Mouse (Mus musculus): ENCODE measurements at regions not wholly inside any gene's neighbourhood (a gene's known extent, or its start where the extent isn't known, plus 50 kb on each side); places are given as distances from the start of the nearest gene placed in this dataset.

- DNase-seq: peak; percentile 18 to 26
- intact Hi-C loops (cut with DNase I): loop anchor here (2.0 to 5.0 kb wide), 3 partner anchors 48 to 168 kb away; no protein-coding TSS in a partner anchor
Measured at GRCm38 (mm10) chr10:99409744-99410143, 146.7 kb downstream of the Dusp6 start.

GRCm38 (mm10) chr10:99410754-99411153 lies 147.7 kb downstream of the Dusp6 start:
- DNase-seq: no peak
- intact Hi-C loops (cut with DNase I): loop anchor here (5.0 kb wide), 2 partner anchors 47 to 167 kb away; no protein-coding TSS in a partner anchor

- intact Hi-C loops (cut with DNase I): loop anchor here (2.0 to 5.0 kb wide), 3 partner anchors 44 to 249 kb away; no protein-coding TSS in a partner anchor
- DNase-seq: no peak
Measured at GRCm38 (mm10) chr10:99413455-99413854, 150.4 kb downstream of the Dusp6 start.

- intact Hi-C loops (cut with DNase I): no loop called here
- no peak for DNase-seq
Measured at GRCm38 (mm10) chr10:99416271-99416670, 153.2 kb downstream of the Dusp6 start.

GRCm38 (mm10) chr10:99416896-99417479 lies 154.0 kb downstream of the Dusp6 start:
- DNase-seq: no peak
- intact Hi-C loops (cut with DNase I): no loop called here

GRCm38 (mm10) chr10:99417591-99417990 lies 154.6 kb downstream of the Dusp6 start:
- intact Hi-C loops (cut with DNase I): no loop called here
- DNase-seq: no peak

- intact Hi-C loops (cut with DNase I): no loop called here
- no peak for DNase-seq
Measured at GRCm38 (mm10) chr10:99418497-99418896, 155.5 kb downstream of the Dusp6 start.

- intact Hi-C loops (cut with DNase I): no loop called here
- DNase-seq: no peak
Measured at GRCm38 (mm10) chr10:99419532-99419931, 156.5 kb downstream of the Dusp6 start.

GRCm38 (mm10) chr10:99423406-99423805 lies 160.4 kb downstream of the Dusp6 start:
- intact Hi-C loops (cut with DNase I): loop anchor here (5.0 kb wide), 1 partner anchor 231 kb away; no protein-coding TSS in a partner anchor
- DNase-seq: no peak

- no peak for DNase-seq
- intact Hi-C loops (cut with DNase I): no loop called here
Measured at GRCm38 (mm10) chr10:99425265-99425664, 162.2 kb downstream of the Dusp6 start.

- intact Hi-C loops (cut with DNase I): no loop called here
- DNase-seq: no peak
Measured at GRCm38 (mm10) chr10:99430175-99430574, 167.1 kb downstream of the Dusp6 start.

- DNase-seq: peak in 1 of 2 experiments; percentile 18
Measured at GRCm38 (mm10) chr10:99430669-99431561, 167.9 kb downstream of the Dusp6 start.

GRCm38 (mm10) chr10:99437060-99437459 lies 174.0 kb downstream of the Dusp6 start:
- intact Hi-C loops (cut with DNase I): no loop called here
- DNase-seq: no peak

More at GRCm38 (mm10) chr10:99430669-99431561, 167.9 kb downstream of the Dusp6 start:
- intact Hi-C loops (cut with DNase I): no loop called here

- intact Hi-C loops (cut with DNase I): loop anchor here (5.0 kb wide), 2 partner anchors 108 to 173 kb away; no protein-coding TSS in a partner anchor
- no peak for DNase-seq
Measured at GRCm38 (mm10) chr10:99440169-99440568, 177.1 kb downstream of the Dusp6 start.

- DNase-seq: peak; percentile 73
- intact Hi-C loops (cut with DNase I): loop anchor here (5.0 kb wide), 2 partner anchors 109 to 174 kb away; no protein-coding TSS in a partner anchor
Measured at GRCm38 (mm10) chr10:99441014-99441413, 178.0 kb downstream of the Dusp6 start.

GRCm38 (mm10) chr10:99441931-99442330 lies 178.9 kb downstream of the Dusp6 start:
- no peak for DNase-seq
- intact Hi-C loops (cut with DNase I): loop anchor here (5.0 kb wide), 2 partner anchors 110 to 175 kb away; no protein-coding TSS in a partner anchor

- DNase-seq: no peak
- intact Hi-C loops (cut with DNase I): loop anchor here (5.0 kb wide), 2 partner anchors 111 to 176 kb away; no protein-coding TSS in a partner anchor
Measured at GRCm38 (mm10) chr10:99443453-99444170, 180.6 kb downstream of the Dusp6 start.

GRCm38 (mm10) chr10:99450714-99451625 lies 187.9 kb downstream of the Dusp6 start:
- intact Hi-C loops (cut with DNase I): no loop called here

GRCm38 (mm10) chr10:99451639-99452417 lies 188.8 kb downstream of the Dusp6 start:
- no peak for DNase-seq
- intact Hi-C loops (cut with DNase I): no loop called here

More at GRCm38 (mm10) chr10:99450714-99451625, 187.9 kb downstream of the Dusp6 start:
- DNase-seq: no peak

Measured in heart, postnatal 36 days (tissue).